Mouse (Mus musculus) forebrain, embryonic 15.5 days (tissue): ENCODE results near the gene Rapgef3. TPM values are rescaled to one million over a fixed set of nuclear protein-coding genes. Genes with fewer than 3 reads are reported as not detected.

Source experiments
- ATAC-seq: fragments of 200-750 bp; cut with Nextera tagmentation; replicated peaks from 2 replicates; pipeline ENCODE4 v1.8.0; 2017; ENCODE audit warnings: mild to moderate bottlenecking, moderate TSS enrichment, moderate library complexity
- H3K27ac ChIP-seq: fragments of 300-500 bp; sonication (generic); replicated peaks from 2 replicates; pipeline ENCODE4 v1.5.1; 2015; ENCODE audit warnings: mild to moderate bottlenecking, inconsistent platforms
- H3K27me3 ChIP-seq: fragments of 300-500 bp; sonication (generic); 2 replicates; pipeline ENCODE4 v1.6.1; 2015; ENCODE audit warnings: inconsistent platforms
- H3K36me3 ChIP-seq: fragments of 300-500 bp; sonication (generic); 2 replicates; pipeline ENCODE4 v1.6.1; 2015; ENCODE audit warnings: mild to moderate bottlenecking, inconsistent platforms
- H3K4me1 ChIP-seq: fragments of 300-500 bp; sonication (generic); 2 replicates; pipeline ENCODE4 v1.6.1; 2015; ENCODE audit warnings: inconsistent platforms
- H3K4me2 ChIP-seq: fragments of 300-500 bp; sonication (generic); replicated peaks from 2 replicates; pipeline ENCODE4 v1.6.1; 2015; ENCODE audit warnings: mild to moderate bottlenecking, inconsistent platforms
- H3K4me3 ChIP-seq: fragments of 300-500 bp; sonication (generic); 2 replicates; pipeline ENCODE4 v1.5.1; 2015; ENCODE audit warnings: mild to moderate bottlenecking, inconsistent platforms
- H3K9ac ChIP-seq: fragments of 300-500 bp; sonication (generic); replicated peaks from 2 replicates; pipeline ENCODE4 v1.6.1; 2015; ENCODE audit warnings: mild to moderate bottlenecking, inconsistent platforms
- H3K9me3 ChIP-seq: fragments of 300-500 bp; sonication (generic); 2 replicates; pipeline ENCODE4 v1.6.1; 2016; ENCODE audit warnings: inconsistent platforms
- WGBS: fragments of 180-500 bp; shearing (Covaris S2); methylation state at CpG from one replicate; pipeline ENCODE4 v1.1.7; 2015; ENCODE audit warnings: mixed read lengths; 5-methylcytosine and 5-hydroxymethylcytosine counted together
- polyA plus RNA-seq: library from polyadenylated mRNA; unstranded; fragments of >200 nt; fragmentation: Nextera tagmentation; extraction: Ambion mirVana; gene quantifications from 2 replicates; pipeline ENCODE4 v1.2.1, GENCODE M21; 2015

The Rapgef3 gene
- polyA plus RNA-seq, 1 experiment from 2014 or later = 9.0 TPM

- Histone ChIP-seq H3K4me2 (no peak overlapping the region), H3K4me3 (no peak overlapping the region), H3K36me3 (peaks cover 30% of the 10 kb centered on the region), H3K9ac (no peak overlapping the region), H3K27me3 (no peaks in the 10 kb centered on the region), H3K4me1 (peaks cover 16% of the 10 kb centered on the region), H3K27ac (no peak overlapping the region), H3K9me3 (no peaks in the 10 kb centered on the region)
- no peak for ATAC-seq
- 54% methylated on average over 20 of the region's 20 CpGs for WGBS
These were observed 22.2 kb upstream of the Rapgef3 start for GRCm38 (mm10) chr15:97789761-97790505.

- Histone ChIP-seq H3K27me3 (no peaks in the 10 kb centered on the region), H3K36me3 (peaks cover 21% of the 10 kb centered on the region), H3K4me2 (no peak overlapping the region), H3K9me3 (no peaks in the 10 kb centered on the region), H3K4me1 (peaks cover 19% of the 10 kb centered on the region), H3K9ac (no peak overlapping the region), H3K27ac (peak overlapping the region; percentile 47), H3K4me3 (no peak overlapping the region)
- WGBS = 32% methylated on average over 6 of the region's 6 CpGs
- ATAC-seq = peak; percentile 14; the same call in 1 of the 2 replicates
These were observed 21.0 kb upstream of the Rapgef3 start for GRCm38 (mm10) chr15:97788821-97789220.

- peaks cover 13% of the 10 kb centered on the region; the same call in 1 of the 2 replicates for H3K36me3 ChIP-seq
- peak overlapping the region; percentile 47 for H3K27ac ChIP-seq
- H3K4me3 ChIP-seq = no peak overlapping the region
- H3K4me1 ChIP-seq = peaks cover 19% of the 10 kb centered on the region
- no peaks in the 10 kb centered on the region for H3K9me3 ChIP-seq
- peaks cover 3% of the 10 kb centered on the region; the same call in 1 of the 2 replicates for H3K27me3 ChIP-seq
- ATAC-seq = no peak
- H3K4me2 ChIP-seq = no peak overlapping the region
- H3K9ac ChIP-seq = no peak overlapping the region
- 61% methylated on average over 19 of the region's 19 CpGs for WGBS
These were observed 20.3 kb upstream of the Rapgef3 start for GRCm38 (mm10) chr15:97787799-97788667.

- H3K27ac ChIP-seq = no peak overlapping the region
- H3K4me3 ChIP-seq = no peak overlapping the region
- H3K36me3 ChIP-seq = peaks cover 13% of the 10 kb centered on the region; the same call in 1 of the 2 replicates
- peaks cover 10% of the 10 kb centered on the region; the same call in 1 of the 2 replicates for H3K27me3 ChIP-seq
- ATAC-seq = no peak
- H3K9me3 ChIP-seq = no peaks in the 10 kb centered on the region
- no peak overlapping the region for H3K4me2 ChIP-seq
- H3K4me1 ChIP-seq = peaks cover 26% of the 10 kb centered on the region
- WGBS = 78% methylated on average over 7 of the region's 7 CpGs
- no peak overlapping the region for H3K9ac ChIP-seq
These were observed 19.5 kb upstream of the Rapgef3 start for GRCm38 (mm10) chr15:97787148-97787798.

GRCm38 (mm10) chr15:97786412-97787112 is 18.8 kb upstream of the Rapgef3 start:
- peaks cover 33% of the 10 kb centered on the region for H3K4me1 ChIP-seq
- 83% methylated on average over 10 of the region's 10 CpGs for WGBS
- no peak overlapping the region for H3K27ac ChIP-seq

GRCm38 (mm10) chr15:97785731-97786411 is 18.1 kb upstream of the Rapgef3 start:
- Histone ChIP-seq H3K9ac (no peak overlapping the region), H3K27ac (no peak overlapping the region), H3K27me3 (peaks cover 10% of the 10 kb centered on the region; the same call in 1 of the 2 replicates), H3K36me3 (0 out of 2 replicates have a peak, but pooled peaks cover 4% of the 10 kb centered on the region), H3K4me2 (no peak overlapping the region), H3K4me3 (no peak overlapping the region), H3K9me3 (no peaks in the 10 kb centered on the region), H3K4me1 (peaks cover 38% of the 10 kb centered on the region)
- ATAC-seq = no peak
- WGBS = 83% methylated on average over 9 of the region's 9 CpGs

More at GRCm38 (mm10) chr15:97786412-97787112, 18.8 kb upstream of the Rapgef3 start:
- Histone ChIP-seq H3K36me3 (peaks cover 9% of the 10 kb centered on the region; the same call in 1 of the 2 replicates), H3K4me2 (no peak overlapping the region), H3K4me3 (no peak overlapping the region), H3K9me3 (no peaks in the 10 kb centered on the region), H3K27me3 (peaks cover 10% of the 10 kb centered on the region; the same call in 1 of the 2 replicates), H3K9ac (no peak overlapping the region)
- ATAC-seq = no peak

GRCm38 (mm10) chr15:97784561-97785161 is 16.9 kb upstream of the Rapgef3 start:
- Histone ChIP-seq H3K4me3 (peak overlapping the region; percentile 68), H3K4me1 (peaks cover 44% of the 10 kb centered on the region)
- WGBS = 4% methylated on average over 42 of the region's 45 CpGs

GRCm38 (mm10) chr15:97784092-97784559 is 16.4 kb upstream of the Rapgef3 start:
- Histone ChIP-seq H3K36me3 (no peaks in the 10 kb centered on the region), H3K4me1 (peaks cover 43% of the 10 kb centered on the region), H3K4me2 (peak overlapping the region; percentile 86), H3K4me3 (peak overlapping the region; percentile 68), H3K27ac (peak overlapping the region; percentile 62), H3K9ac (peak overlapping the region; percentile 78), H3K9me3 (no peaks in the 10 kb centered on the region), H3K27me3 (peaks cover 10% of the 10 kb centered on the region; the same call in 1 of the 2 replicates)
- 3% methylated on average over 27 of the region's 39 CpGs for WGBS
- ATAC-seq = peak; percentile 79

More at GRCm38 (mm10) chr15:97784561-97785161, 16.9 kb upstream of the Rapgef3 start:
- Histone ChIP-seq H3K27ac (peak overlapping the region; percentile 62), H3K4me2 (peak overlapping the region; percentile 86), H3K27me3 (peaks cover 10% of the 10 kb centered on the region; the same call in 1 of the 2 replicates), H3K9ac (peak overlapping the region; percentile 78), H3K9me3 (no peaks in the 10 kb centered on the region), H3K36me3 (no peaks in the 10 kb centered on the region)
- ATAC-seq = peak; percentile 64

- H3K4me2 ChIP-seq = no peak overlapping the region
- H3K4me3 ChIP-seq = no peak overlapping the region
- no peaks in the 10 kb centered on the region for H3K9me3 ChIP-seq
- no peaks in the 10 kb centered on the region for H3K36me3 ChIP-seq
- H3K27ac ChIP-seq = no peak overlapping the region
- peaks cover 30% of the 10 kb centered on the region for H3K4me1 ChIP-seq
- no peak overlapping the region for H3K9ac ChIP-seq
- peaks cover 10% of the 10 kb centered on the region; the same call in 1 of the 2 replicates for H3K27me3 ChIP-seq
- ATAC-seq = no peak
- 5% methylated on average over 9 of the region's 9 CpGs for WGBS
These were observed 15.0 kb upstream of the Rapgef3 start for GRCm38 (mm10) chr15:97782749-97783105.

GRCm38 (mm10) chr15:97781961-97782748 is 14.4 kb upstream of the Rapgef3 start:
- H3K36me3 ChIP-seq = no peaks in the 10 kb centered on the region
- no peak for ATAC-seq
- H3K4me1 ChIP-seq = peaks cover 30% of the 10 kb centered on the region
- no peak overlapping the region for H3K9ac ChIP-seq
- H3K27me3 ChIP-seq = peaks cover 10% of the 10 kb centered on the region; the same call in 1 of the 2 replicates
- H3K4me2 ChIP-seq = 0 out of 2 replicates have a peak overlapping the region, but pooled peaks have one; percentile 1
- no peaks in the 10 kb centered on the region for H3K9me3 ChIP-seq
- no peak overlapping the region for H3K27ac ChIP-seq
- WGBS = 9% methylated on average over 24 of the region's 24 CpGs
- H3K4me3 ChIP-seq = no peak overlapping the region
